In genomic region chr2:32881723-32882122, GRCm38 (mm10) we compare ENCODE assay signal across 8 mouse cellular contexts. TPM values are rescaled to one million over a fixed set of nuclear protein-coding genes. Genes with fewer than 3 reads are reported as not detected.
DNase-seq lines count a peak whose midpoint lies in the region; ATAC-seq and TF ChIP-seq lines count a peak whose summit lies in the region.

No protein-coding gene starts in this region.

- peaks cover 20% of the 10 kb centered on the region for H3K4me1 ChIP-seq in cerebellum, adult 2 months (ENCODE audit: control insufficient read depth, insufficient read depth, low read length)
- peaks cover 51% of the 10 kb centered on the region for H3K4me1 ChIP-seq in hindbrain, embryonic 14.5 days (replicated peaks; ENCODE audit: control insufficient read depth, insufficient read depth, low read length)
- H3K4me1 ChIP-seq in limb, embryonic 13.5 days = peaks cover 91% of the 10 kb centered on the region
- peaks cover 54% of the 10 kb centered on the region for H3K4me1 ChIP-seq in midbrain, embryonic 16.5 days (ENCODE audit: control insufficient read depth, insufficient read depth, low read length)

- 32% methylated on average over 3 of the region's 3 CpGs for WGBS in cerebellum, adult 2 months
- WGBS in hindbrain, embryonic 14.5 days = 45% methylated on average over 3 of the region's 3 CpGs
- WGBS in limb, embryonic 13.5 days = 28% methylated on average over 3 of the region's 3 CpGs
- WGBS in midbrain, embryonic 16.5 days = 49% methylated on average over 3 of the region's 3 CpGs

- H3K27me3 ChIP-seq in cerebellum, adult 2 months (ENCODE audit: control insufficient read depth, insufficient read depth, low read length) = no peaks in the 10 kb centered on the region
- H3K27me3 ChIP-seq in hindbrain, embryonic 14.5 days (ENCODE audit: control insufficient read depth, insufficient read depth, low read length) = no peaks in the 10 kb centered on the region
- no peaks in the 10 kb centered on the region for H3K27me3 ChIP-seq in limb, embryonic 13.5 days
- no peaks in the 10 kb centered on the region for H3K27me3 ChIP-seq in midbrain, embryonic 16.5 days (ENCODE audit: control insufficient read depth, insufficient read depth, low read depth, low read length)

- ATAC-seq in hindbrain, embryonic 14.5 days (ENCODE audit: low FRiP score) = no peak
- no peak for ATAC-seq in limb, embryonic 13.5 days (ENCODE audit: low FRiP score, low read depth)
- no peak for ATAC-seq in midbrain, embryonic 16.5 days
- no peak for ATAC-seq in erythroblast, adult 5-6 weeks (replicated peaks; ENCODE audit: low FRiP score, poor library complexity, severe bottlenecking)

- 0 out of 2 replicates have a peak overlapping the region, but pooled peaks have one; percentile 2 for H3K9ac ChIP-seq in hindbrain, embryonic 14.5 days
- 0 out of 2 replicates have a peak overlapping the region, but pooled peaks have one; percentile 9 for H3K9ac ChIP-seq in limb, embryonic 13.5 days
- H3K9ac ChIP-seq in midbrain, embryonic 16.5 days (ENCODE audit: low read depth, low read length) = no peak overlapping the region

- H3K4me3 ChIP-seq in cerebellum, adult 2 months (replicated peaks; ENCODE audit: insufficient read depth, low read depth, low read length) = no peak overlapping the region
- H3K4me3 ChIP-seq in hindbrain, embryonic 14.5 days (replicated peaks; ENCODE audit: low read length) = no peak overlapping the region
- H3K4me3 ChIP-seq in limb, embryonic 13.5 days = no peak overlapping the region
- no peak overlapping the region for H3K4me3 ChIP-seq in midbrain, embryonic 16.5 days (ENCODE audit: low read depth, low read length)

- no peak for TF ChIP-seq CTCF in cerebellum, adult 2 months (IDR thresholded peaks at IDR 0.05; ENCODE audit: borderline replicate concordance, insufficient read depth, low read depth, low read length)

- DNase-seq in cerebellum, adult 2 months = peak; percentile 44 to 53
- DNase-seq in cerebellum, adult 9-11 months = no peak
- DNase-seq in adrenal gland, adult 2 months = peak; percentile 80
- peak; percentile 69 to 75 for DNase-seq in gastrocnemius, adult 8-10 months (ENCODE audit: low spot score in 2 of 2)
- no peak for DNase-seq in hindbrain, embryonic 14.5 days (ENCODE audit: low spot score)

- H3K9me3 ChIP-seq in hindbrain, embryonic 14.5 days (ENCODE audit: control insufficient read depth, low read length) = no peaks in the 10 kb centered on the region
- H3K9me3 ChIP-seq in limb, embryonic 13.5 days = no peaks in the 10 kb centered on the region
- no peaks in the 10 kb centered on the region for H3K9me3 ChIP-seq in midbrain, embryonic 16.5 days (replicated peaks; ENCODE audit: control insufficient read depth, low read length, poor library complexity, severe bottlenecking)

- TF ChIP-seq POLR2A in cerebellum, adult 2 months (IDR thresholded peaks at IDR 0.05; ENCODE audit: borderline replicate concordance, insufficient read depth, low read length) = no peak

- H3K36me3 ChIP-seq in hindbrain, embryonic 14.5 days (replicated peaks; ENCODE audit: control insufficient read depth, insufficient read depth) = no peaks in the 10 kb centered on the region
- H3K36me3 ChIP-seq in limb, embryonic 13.5 days = no peaks in the 10 kb centered on the region
- H3K36me3 ChIP-seq in midbrain, embryonic 16.5 days (ENCODE audit: control insufficient read depth, insufficient read depth, low read length) = no peaks in the 10 kb centered on the region

- no peak overlapping the region for H3K27ac ChIP-seq in cerebellum, adult 2 months (ENCODE audit: insufficient read depth, low read length)
- peak overlapping the region; percentile 36; the same call in 1 of the 2 replicates for H3K27ac ChIP-seq in hindbrain, embryonic 14.5 days
- H3K27ac ChIP-seq in limb, embryonic 13.5 days = peak overlapping the region; percentile 70
- 0 out of 2 replicates have a peak overlapping the region, but pooled peaks have one; percentile 38 for H3K27ac ChIP-seq in midbrain, embryonic 16.5 days (ENCODE audit: low read length)

- no peak overlapping the region for H3K4me2 ChIP-seq in hindbrain, embryonic 14.5 days (replicated peaks)
- 0 out of 2 replicates have a peak overlapping the region, but pooled peaks have one; percentile 3 for H3K4me2 ChIP-seq in limb, embryonic 13.5 days (replicated peaks)
- H3K4me2 ChIP-seq in midbrain, embryonic 16.5 days (ENCODE audit: low read length) = no peak overlapping the region

RNA-seq across cellular contexts. Expression of gene Fam129b, which starts 5.8 kb away (rescaled TPM):
- 23.9 and 24.5 TPM in 2 replicates for polyA plus RNA-seq in cerebellum, adult 2 months (2012; rRNA removed)
- 10 to 100 TPM; 14.8 to 27.4 TPM for total RNA-seq in adrenal gland, adult 2 months (2021)
- 20.1 and 21.6 TPM in 2 replicates for polyA plus RNA-seq in adrenal gland, adult 2 months (2012; rRNA removed)
- total RNA-seq in gastrocnemius, adult 8-10 months (2022) = 1 to 10 TPM; 3.8 to 6.3 (median 5.4) TPM
- polyA plus RNA-seq in hindbrain, embryonic 14.5 days (2014; fragmentation: Nextera tagmentation; extraction: Ambion mirVana) = 16.8 and 19.4 TPM in 2 replicates
- 48.5 and 55.8 TPM in 2 replicates for polyA plus RNA-seq in limb, embryonic 13.5 days (2015; fragmentation: Nextera tagmentation; extraction: Ambion mirVana)
- polyA plus RNA-seq in midbrain, embryonic 16.5 days (2015; fragmentation: Nextera tagmentation; extraction: Ambion mirVana) = 25.3 and 27.4 TPM in 2 replicates
- 3.1 and 5.8 TPM in 2 replicates for total RNA-seq in erythroblast, adult 5-6 weeks (2015; ENCODE audit: low replicate concordance)
- total RNA-seq in erythroblast, adult 5-6 weeks (2017; ENCODE audit: low replicate concordance) = 2.6 and 5.6 TPM in 2 replicates

RNA-seq across cellular contexts. Expression of gene Stxbp1, which starts 34.7 kb away (rescaled TPM):
- polyA plus RNA-seq in cerebellum, adult 2 months (2012; rRNA removed) = 889 and 932 TPM in 2 replicates
- total RNA-seq in adrenal gland, adult 2 months (2021) = 10 to 100 TPM; 19.3 to 29.5 TPM
- polyA plus RNA-seq in adrenal gland, adult 2 months (2012; rRNA removed) = 8.0 and 8.1 TPM in 2 replicates
- 1 to 10 TPM; 2.0 to 2.6 (median 2.1) TPM for total RNA-seq in gastrocnemius, adult 8-10 months (2022)
- polyA plus RNA-seq in hindbrain, embryonic 14.5 days (2014; fragmentation: Nextera tagmentation; extraction: Ambion mirVana) = 275 and 317 TPM in 2 replicates
- 20.8 and 20.9 TPM in 2 replicates for polyA plus RNA-seq in limb, embryonic 13.5 days (2015; fragmentation: Nextera tagmentation; extraction: Ambion mirVana)
- 340 and 389 TPM in 2 replicates for polyA plus RNA-seq in midbrain, embryonic 16.5 days (2015; fragmentation: Nextera tagmentation; extraction: Ambion mirVana)
- total RNA-seq in erythroblast, adult 5-6 weeks (2015; ENCODE audit: low replicate concordance) = 0.96 and 1.3 TPM in 2 replicates
- 0.34 and 0.56 TPM in 2 replicates for total RNA-seq in erythroblast, adult 5-6 weeks (2017; ENCODE audit: low replicate concordance)

Comparison
In these comparisons a context has a peak if more than half of its experiments do, and no peak if none do; other contexts are left out.
1. DNase-seq: peak in cerebellum, adult 2 months (2 of 2), adrenal gland, adult 2 months (single experiment) and gastrocnemius, adult 8-10 months (2 of 2); none in cerebellum, adult 9-11 months (single experiment) and hindbrain, embryonic 14.5 days (single experiment).
2. RNA of gene Stxbp1, which starts 34.7 kb away (polyA plus RNA-seq): 889 to 932 TPM in cerebellum, adult 2 months, 340 to 389 TPM in midbrain, embryonic 16.5 days and 275 to 317 TPM in hindbrain, embryonic 14.5 days; 20.8 to 20.9 TPM in limb, embryonic 13.5 days and 8.0 to 8.1 TPM in adrenal gland, adult 2 months; every median in the first group is over 10 times any median in the second.